Mouse (Mus musculus) heart, postnatal 10 days (tissue): ENCODE results near the gene Nfs1. TPM values are rescaled to one million over a fixed set of nuclear protein-coding genes. Genes with fewer than 3 reads are reported as not detected.
A peak's percentile ranks its signal among the peaks of the same experiment; 100 is the strongest.
"Not testable (repeated sequence)": the region's sequence is repeated elsewhere in the genome, so short reads cannot be mapped to it uniquely, and the experiment has no call there.

Source experiments
- DNase-seq, 2 experiments: peaks; one replicate each; pipeline ENCODE4 v3.0.0; 2021
- intact Hi-C: fragments of 180-260 bp; cut with DNase I; formaldehyde crosslinking; loops from one replicate; pipeline ENCODE4 v1.15.1; 2025
- total RNA-seq, 2 experiments: library from RNA; stranded (reverse); gene quantifications; 2 replicates each; pipeline ENCODE4 v1.2.3; 2021

Nfs1 gene
- total RNA-seq, 2 experiments from 2014 or later = 59.7 to 60.7 TPM

DNA sequence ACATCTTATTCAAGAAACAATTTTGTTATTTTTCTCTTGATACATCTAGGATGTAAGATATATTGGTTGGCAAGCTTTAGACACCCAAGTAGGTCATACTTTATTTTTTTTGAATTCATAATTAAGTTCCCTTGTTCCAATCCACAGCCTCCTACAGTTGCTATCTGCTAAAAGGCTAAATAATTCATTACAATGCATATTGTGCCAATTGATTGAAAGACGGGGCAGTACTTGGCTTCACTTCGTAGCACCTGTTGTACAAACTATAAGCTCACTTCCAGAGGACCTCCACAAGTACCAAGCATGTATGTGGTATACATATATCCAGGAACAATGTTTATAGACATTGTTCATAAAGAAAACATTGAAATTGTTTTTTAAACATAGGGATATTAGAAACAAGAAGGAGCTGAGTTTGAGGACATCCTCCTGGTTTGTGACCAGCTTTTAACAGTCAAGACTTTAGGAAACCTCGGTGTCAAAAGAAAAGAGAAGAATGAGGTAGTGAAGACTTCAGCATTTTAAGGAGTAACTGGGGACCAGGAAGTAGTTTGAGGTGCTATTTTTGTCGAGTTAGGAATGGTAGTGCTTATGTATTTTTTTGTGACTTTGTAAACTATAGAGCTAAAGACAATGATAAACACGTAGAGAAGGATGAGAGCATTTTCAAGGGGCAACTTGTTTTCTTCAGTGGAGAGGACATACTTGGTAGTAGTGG is 2.4 kb upstream of the Nfs1 start:
- no peak for DNase-seq
- intact Hi-C loops = loop anchor here (2.0 kb wide), 1 partner anchor 18 kb away; no protein-coding TSS in a partner anchor

GRCm38 (mm10) chr2:156145486-156146130 is 1.6 kb upstream of the Nfs1 start:
- DNase-seq = no peak
- intact Hi-C loops = loop anchor here (2.0 kb wide), 1 partner anchor 19 kb away; no protein-coding TSS in a partner anchor

- intact Hi-C loops = loop anchor here (2.0 kb wide), 1 partner anchor 181 kb away; no protein-coding TSS in a partner anchor
- no peak for DNase-seq
Measured at GRCm38 (mm10) chr2:156143367-156143766, 619 bp downstream of the Nfs1 start.

DNA sequence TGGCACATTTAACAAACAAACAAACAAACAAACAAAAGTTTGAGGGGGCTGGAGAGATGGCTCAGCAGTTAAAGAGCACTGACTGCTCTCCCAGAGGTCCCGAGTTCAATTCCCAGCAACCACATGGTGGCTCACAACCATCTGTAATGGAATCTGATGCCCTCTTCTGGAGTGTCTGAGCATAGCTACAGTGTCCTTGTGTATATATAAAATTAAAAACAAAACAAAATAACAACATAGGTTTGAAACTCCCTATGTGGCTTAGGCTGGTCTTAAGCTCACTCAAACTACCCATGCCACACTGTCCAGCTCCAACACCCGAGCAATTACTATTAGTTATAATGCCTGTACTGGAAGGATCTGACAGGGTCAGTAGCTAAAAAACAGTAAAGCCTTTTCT is 1.2 kb downstream of the Nfs1 start:
- intact Hi-C loops = loop anchor here (2.0 kb wide), 1 partner anchor 180 kb away; no protein-coding TSS in a partner anchor
- no peak for DNase-seq

- no peak for DNase-seq
- intact Hi-C loops = no loop called here
Measured at GRCm38 (mm10) chr2:156135695-156136094, 8.3 kb downstream of the Nfs1 start.

- intact Hi-C loops = no loop called here
- no peak for DNase-seq
Measured at GRCm38 (mm10) chr2:156134161-156134560, 9.8 kb downstream of the Nfs1 start.

DNA sequence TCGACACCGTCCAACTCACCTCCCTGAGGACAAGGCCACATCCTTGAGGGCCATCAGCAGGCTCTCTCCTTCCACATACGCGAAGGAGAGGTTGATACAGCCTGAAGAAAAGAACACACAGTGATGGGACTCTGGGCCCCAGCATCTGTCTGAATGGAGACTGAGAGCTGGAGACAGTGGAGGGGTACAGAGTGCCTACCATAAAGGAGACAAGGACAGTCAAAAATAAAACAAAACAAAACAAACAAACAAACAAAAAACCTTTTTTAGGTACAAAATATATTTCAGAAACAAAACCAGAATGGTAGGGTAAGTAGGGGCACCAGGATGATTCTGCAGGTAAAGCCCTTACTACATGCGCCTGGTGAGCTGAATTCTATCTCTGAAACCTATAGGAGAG is 17.0 kb downstream of the Nfs1 start, which contains the start of gene Gm28036:
TSS of gene Gm28036 (minus strand) at position 101 of the 400 bp plus-strand sequence.
- DNase-seq = no peak
- intact Hi-C loops = no loop called here

GRCm38 (mm10) chr2:156123731-156124130 is 20.3 kb downstream of the Nfs1 start:
- intact Hi-C loops = no loop called here
- no peak for DNase-seq

DNA sequence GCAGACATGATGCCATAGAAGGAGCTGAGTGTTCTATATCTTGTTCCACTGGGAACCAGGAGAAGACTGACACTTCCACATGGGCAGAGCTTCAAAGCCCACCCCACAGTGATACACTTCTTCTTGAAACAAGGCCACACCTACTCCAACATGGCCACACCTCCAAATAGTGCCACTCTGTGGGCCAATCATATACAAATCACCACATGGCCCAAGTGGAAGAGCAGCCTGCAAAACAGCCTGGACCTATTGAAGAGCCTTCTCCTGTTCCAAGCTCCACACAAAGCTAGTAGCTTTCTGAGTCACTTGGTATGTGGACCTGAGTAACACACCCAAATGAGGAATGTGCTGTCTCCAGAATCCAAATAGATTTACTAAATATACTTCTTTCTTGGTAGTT is 24.4 kb downstream of the Nfs1 start:
- DNase-seq = no peak
- intact Hi-C loops = no loop called here

DNA sequence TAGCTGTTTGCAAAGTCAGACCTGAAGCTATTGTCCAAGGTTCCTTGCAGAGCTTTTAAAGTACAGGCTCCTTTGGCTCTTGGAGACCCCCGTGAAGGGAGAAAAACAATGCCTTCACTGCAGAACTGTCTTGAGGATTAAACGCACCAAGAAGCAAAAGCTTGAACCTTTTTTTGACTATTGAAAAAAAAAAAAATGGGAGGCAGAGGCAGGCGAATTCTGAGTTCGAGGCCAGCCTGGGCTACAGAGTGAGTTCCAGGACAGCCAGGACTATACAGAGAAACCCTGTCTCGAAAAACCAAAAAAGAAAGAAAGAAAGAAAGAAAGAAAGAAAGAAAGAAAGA is 31.9 kb downstream of the Nfs1 start:
- intact Hi-C loops, DNase-seq: not testable (repeated sequence)

DNA sequence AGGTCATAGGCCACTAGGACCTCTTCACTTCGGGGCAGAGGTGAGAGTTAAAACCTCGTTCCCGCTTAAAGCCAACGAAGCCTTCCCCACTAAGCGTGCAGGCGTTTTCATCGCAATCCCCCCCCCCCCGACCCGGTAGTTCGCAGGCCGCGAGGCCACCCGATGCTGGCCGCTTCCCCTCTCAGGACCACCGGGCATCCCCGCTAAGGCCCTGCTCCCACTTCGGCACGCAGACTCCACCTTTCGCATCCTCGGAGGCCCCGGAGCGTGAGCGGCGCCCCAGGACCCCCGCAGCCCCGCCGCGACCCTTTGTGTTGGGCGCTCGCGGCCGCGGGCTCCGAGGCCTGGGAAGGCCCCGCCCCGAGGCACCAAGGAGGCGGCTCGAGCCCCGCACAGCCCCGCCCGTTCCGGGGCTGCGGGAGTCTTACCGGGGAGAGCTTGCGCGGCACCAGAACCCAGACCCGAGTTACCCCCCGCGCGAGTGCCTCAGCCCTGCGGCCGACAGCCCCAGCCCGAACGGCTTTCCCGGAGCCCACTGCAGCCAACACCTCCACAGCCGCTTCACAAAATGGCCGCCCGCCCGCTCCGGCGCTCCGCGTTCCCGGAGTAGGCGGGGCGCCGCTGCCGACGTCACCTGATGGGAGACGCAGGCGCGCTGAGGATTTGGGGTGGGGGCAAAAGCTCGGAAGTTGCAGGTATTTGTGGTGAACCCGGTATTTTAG is 32.5 kb downstream of the Nfs1 start, which contains the start of the genes Cpne1 and Rbm12:
TSS of gene Cpne1 (minus strand) at position 608 of the 722 bp plus-strand sequence.
TSS of gene Rbm12 (minus strand) at position 621 of the 722 bp plus-strand sequence.
- peak; percentile 94 to 96 for DNase-seq
- intact Hi-C loops = loop anchor here (2.0 kb wide), 1 partner anchor 47 kb away; the partner anchor contains the start of gene Spag4

DNA sequence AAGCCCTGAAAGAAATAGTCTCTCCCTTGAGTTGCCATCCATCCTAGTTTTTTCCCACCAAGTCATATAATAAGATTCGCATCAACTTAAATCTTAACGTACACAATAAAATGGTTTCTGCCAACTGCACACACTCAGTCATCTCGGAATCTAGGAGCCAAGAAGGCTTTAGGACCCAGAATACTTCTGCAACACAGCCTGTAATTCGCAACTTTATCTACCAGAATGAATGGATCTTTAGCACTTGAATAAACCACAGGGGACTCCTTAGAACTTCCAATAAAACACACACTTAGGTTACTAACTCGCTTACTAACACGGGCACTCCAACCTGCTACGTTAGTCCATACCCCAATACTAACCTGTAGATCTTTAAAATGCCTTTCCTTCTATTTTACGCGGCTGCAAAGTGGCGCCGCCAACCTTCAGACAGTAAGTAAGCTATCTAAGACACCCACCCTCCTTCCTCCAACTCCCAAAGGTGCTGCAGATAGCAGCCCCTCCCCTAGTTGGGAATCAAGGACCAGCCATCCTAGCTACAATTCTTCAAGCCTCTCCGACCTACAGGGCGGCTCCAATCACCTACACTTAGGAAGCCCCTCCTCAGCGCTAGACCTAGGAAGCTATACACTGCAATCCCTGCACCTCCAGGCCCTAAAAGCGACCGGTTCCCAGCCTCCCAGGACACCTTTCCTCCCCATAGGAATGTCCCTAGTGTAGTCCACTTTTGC is 33.2 kb downstream of the Nfs1 start:
- intact Hi-C loops = loop anchor here (2.0 kb wide), 1 partner anchor 46 kb away; the partner anchor contains the start of gene Spag4
- DNase-seq = peak; percentile 8 to 25

GRCm38 (mm10) chr2:156091926-156092325 is 52.1 kb downstream of the Nfs1 start:
- intact Hi-C loops = no loop called here
- no peak for DNase-seq

- DNase-seq = no peak
- intact Hi-C loops = no loop called here
Measured at GRCm38 (mm10) chr2:156089799-156090198, 54.2 kb downstream of the Nfs1 start.

GRCm38 (mm10) chr2:156087391-156088110 is 56.4 kb downstream of the Nfs1 start:
- intact Hi-C loops = no loop called here
- DNase-seq = no peak

- intact Hi-C loops = no loop called here
- no peak for DNase-seq
Measured at GRCm38 (mm10) chr2:156084541-156084940, 59.4 kb downstream of the Nfs1 start.

DNA sequence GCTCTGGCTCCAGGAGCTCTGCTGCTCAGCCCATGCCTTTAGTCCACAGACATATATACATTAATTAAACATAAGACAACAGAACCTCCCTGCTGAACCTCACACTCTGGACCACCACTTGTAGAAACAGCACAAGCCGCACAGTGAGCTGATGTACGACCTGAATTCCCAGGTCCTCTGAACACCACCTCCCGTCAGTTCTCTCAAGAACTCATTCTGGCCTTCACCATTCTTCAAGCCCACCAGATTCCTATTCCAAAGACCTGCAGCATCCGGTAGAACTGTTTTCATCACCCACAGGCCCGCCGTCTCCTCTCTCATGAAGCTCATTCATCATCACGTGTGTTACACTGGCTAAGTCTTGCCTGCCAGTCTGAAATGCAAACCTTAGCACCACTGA is 63.6 kb downstream of the Nfs1 start:
- no peak for DNase-seq
- intact Hi-C loops = no loop called here

DNA sequence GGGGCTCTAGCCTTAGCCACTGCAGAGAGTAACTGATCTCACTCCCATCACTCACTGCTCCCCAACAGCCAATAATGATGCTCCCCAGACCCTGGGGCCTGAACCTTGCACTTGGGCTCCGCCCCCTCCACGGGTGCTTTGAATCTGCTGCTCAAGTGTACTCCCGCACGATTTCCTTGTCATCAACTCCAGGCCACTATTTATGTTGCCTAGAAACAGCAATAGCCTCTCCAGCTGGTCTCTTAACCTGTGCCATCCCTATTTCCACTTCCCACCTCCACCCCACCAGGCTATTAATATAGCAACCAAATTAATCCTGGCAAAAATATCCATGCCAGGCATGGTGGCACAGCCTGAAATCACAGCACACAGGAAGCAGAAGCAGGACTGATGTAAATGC is 64.3 kb downstream of the Nfs1 start:
- DNase-seq = peak; percentile 15 to 34
- intact Hi-C loops = no loop called here

DNA sequence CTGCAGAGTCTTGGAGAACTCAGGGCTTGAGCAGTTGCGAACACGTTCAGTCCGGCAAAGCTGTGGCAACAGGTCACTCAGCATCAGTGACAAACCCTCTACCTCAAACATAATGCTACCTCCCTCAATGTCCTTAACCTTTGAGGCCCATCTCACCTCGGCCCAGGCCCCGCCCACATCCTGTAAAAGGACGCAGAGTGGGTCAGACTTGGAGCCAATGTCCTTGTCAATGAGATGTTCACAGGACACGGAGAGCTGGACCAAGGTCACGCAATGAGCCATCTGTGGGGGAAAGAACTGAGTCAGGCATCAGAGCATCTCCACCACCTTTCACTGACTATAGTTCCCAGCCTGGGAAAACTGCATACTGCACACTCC is 64.8 kb downstream of the Nfs1 start:
- DNase-seq = no peak
- intact Hi-C loops = no loop called here
